In the genomic region with DNA sequence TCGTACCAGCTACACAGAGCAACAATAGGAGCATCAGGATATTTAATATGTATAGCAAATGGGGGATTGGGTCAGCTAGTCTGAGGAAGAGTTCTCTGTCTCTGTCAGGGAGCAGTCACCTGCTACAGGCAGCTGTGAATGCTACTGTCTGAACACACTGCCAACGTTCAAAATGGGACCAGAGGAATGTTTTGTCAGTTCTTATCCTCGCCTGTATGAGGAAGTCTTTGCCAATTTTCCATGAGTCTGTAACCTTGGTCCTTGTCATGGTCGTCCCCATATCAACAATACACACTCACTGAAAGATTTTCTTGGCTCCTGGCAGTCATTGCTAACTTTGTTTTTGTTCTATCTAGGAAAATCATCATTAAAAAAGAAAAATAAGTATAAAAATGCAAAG, we compare ENCODE assay signal across 18 mouse cellular contexts. TPM values are rescaled to one million over a fixed set of nuclear protein-coding genes. Genes with fewer than 3 reads are reported as not detected.
DNase-seq lines count a peak whose midpoint lies in the region; TF ChIP-seq lines count a peak whose summit lies in the region.
"Had no signal": no experiment of that assay in that cellular context is flagged by ENCODE, and none has a peak within 500 bp of the region (broad histone marks: within the 10 kb centered on the region; RNA-seq: fewer than 3 reads in every experiment).

No protein-coding gene starts in this region.

- TF ChIP-seq POLR2A in liver, adult 2 months (IDR thresholded peaks at IDR 0.05; ENCODE audit: extremely low read depth, insufficient read depth, low read length) = no peak

- no peaks in the 10 kb centered on the region for H3K27me3 ChIP-seq in liver, adult 2 months (ENCODE audit: control insufficient read depth, insufficient read depth, low read length)
- H3K27me3 ChIP-seq: embryonic facial prominence, embryonic 13.5 days; embryonic facial prominence, embryonic 15.5 days; forebrain, embryonic 12.5 days had no signal

- TF ChIP-seq CTCF in liver, adult 2 months (IDR thresholded peaks at IDR 0.05; ENCODE audit: low read depth, low read length) = no peak

- no peak overlapping the region for H3K9ac ChIP-seq in liver, adult 2 months (ENCODE audit: low read depth, low read length)
- H3K9ac ChIP-seq: embryonic facial prominence, embryonic 13.5 days; embryonic facial prominence, embryonic 15.5 days; forebrain, embryonic 12.5 days had no signal

- no peaks in the 10 kb centered on the region for H3K36me3 ChIP-seq in liver, adult 2 months (ENCODE audit: control insufficient read depth, insufficient read depth, low read length)
- H3K36me3 ChIP-seq: embryonic facial prominence, embryonic 13.5 days; embryonic facial prominence, embryonic 15.5 days; forebrain, embryonic 10.5 days; forebrain, embryonic 12.5 days had no signal

- H3K4me3 ChIP-seq in liver, adult 2 months (ENCODE audit: insufficient read depth, low read depth, low read length) = no peak overlapping the region
- H3K4me3 ChIP-seq: embryonic facial prominence, embryonic 13.5 days; embryonic facial prominence, embryonic 15.5 days; erythroblast, embryonic 14.5 days; forebrain, embryonic 10.5 days; forebrain, embryonic 12.5 days had no signal

- 59% methylated on average over 4 of the region's 4 CpGs for WGBS in liver, adult 2 months

- peak; percentile 15 for DNase-seq in adrenal gland, postnatal 10 days
- DNase-seq in adrenal gland, adult 8-10 months = no peak
- peak; percentile 14 for DNase-seq in liver, adult 2 months (ENCODE audit: extremely low read depth, low read depth, low spot score)
- DNase-seq in liver = no peak
- DNase-seq: cerebellum, adult 11 months; cerebellum, adult 18-20 months; cerebellum, adult 8-10 months; cerebellum, adult 9-11 months; cerebellum, postnatal 14 days; cerebellum, postnatal 36 days; embryo, embryonic 11 days had no signal

- no peaks in the 10 kb centered on the region for H3K79me2 ChIP-seq in liver, adult 2 months (ENCODE audit: control insufficient read depth, insufficient read depth, low read length)

- H3K4me1 ChIP-seq in liver, adult 2 months (ENCODE audit: control insufficient read depth, insufficient read depth, low read length) = no peaks in the 10 kb centered on the region
- H3K4me1 ChIP-seq: embryonic facial prominence, embryonic 13.5 days; embryonic facial prominence, embryonic 15.5 days; forebrain, embryonic 10.5 days; forebrain, embryonic 12.5 days had no signal

- no peak overlapping the region for H3K27ac ChIP-seq in liver, adult 2 months (replicated peaks; ENCODE audit: insufficient read depth, low read depth, low read length)
- H3K27ac ChIP-seq: embryonic facial prominence, embryonic 13.5 days; embryonic facial prominence, embryonic 15.5 days; forebrain, embryonic 10.5 days; forebrain, embryonic 12.5 days had no signal

RNA-seq across cellular contexts. Expression of a gene that starts 51.5 kb away (rescaled TPM):
- total RNA-seq in adrenal gland, postnatal 10 days (2021) = 10 to 100 TPM; 14.3 to 21.0 TPM
- total RNA-seq in adrenal gland, adult 8-10 months (2022) = 10 to 100 TPM; 39.0 to 64.4 (median 46.2) TPM
- 1.5 and 3.3 TPM in 2 replicates for total RNA-seq in liver, adult 2 months (2014; rRNA removed)
- 0.55 and 0.75 TPM in 2 replicates for polyA plus RNA-seq in liver, adult 2 months (2012; rRNA removed)
- total RNA-seq: common myeloid progenitor, adult 5-6 weeks; MEL had no signal
- polyA plus RNA-seq: erythroblast, embryonic 14.5 days had no signal

Comparison
In these comparisons a context has a peak if more than half of its experiments do, and no peak if none do; other contexts are left out.
1. DNase-seq: peak in adrenal gland, postnatal 10 days (single experiment) and liver, adult 2 months (single experiment); none in adrenal gland, adult 8-10 months (single experiment) and liver (single experiment).